Mouse (Mus musculus): Measurements from ENCODE around the gene Mrfap1.
"Not testable (repeated sequence)": the region's sequence is repeated elsewhere in the genome, so short reads cannot be mapped to it uniquely, and the experiment has no call there.

The Mrfap1 gene

DNA sequence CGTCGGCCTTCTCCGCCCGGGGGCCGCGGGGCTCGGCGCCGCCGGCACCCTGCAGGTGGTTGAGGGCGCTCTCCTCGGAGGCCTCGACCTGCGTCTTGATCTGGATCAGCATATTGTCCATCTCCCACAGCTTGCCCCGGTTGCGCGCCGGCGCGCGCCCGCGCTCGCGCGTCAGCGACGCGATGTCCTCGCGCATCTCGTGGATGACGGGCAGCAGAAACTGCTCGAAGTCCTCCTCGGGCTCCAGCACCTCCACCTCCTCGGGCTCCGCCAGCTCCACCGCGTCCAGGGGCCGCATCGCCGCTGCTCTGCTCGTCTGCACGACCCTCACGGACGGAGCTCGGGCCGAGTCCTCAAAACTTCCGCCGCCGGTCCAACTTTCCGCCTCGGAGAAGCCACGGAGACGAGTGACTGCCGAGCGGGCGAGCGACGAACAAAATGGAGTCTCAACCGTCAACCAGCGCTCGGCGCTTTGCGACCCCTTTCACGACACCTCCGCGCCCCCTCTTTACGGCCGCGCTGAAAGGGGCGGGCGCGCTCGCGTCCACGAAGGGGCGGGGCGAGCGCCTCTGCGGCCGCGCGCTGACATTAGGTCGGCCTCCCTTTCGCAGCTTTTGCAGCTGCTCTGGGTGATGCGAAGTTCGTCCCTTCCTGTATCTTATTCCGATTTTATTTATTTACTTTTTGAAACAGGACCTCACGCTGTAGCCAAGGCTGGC is at the start of gene Mrfap1:
Mrfap1 (minus strand) TSS at position 477 of the 719 bp plus-strand sequence.
- in situ Hi-C loops (cut with MboI; ENCODE audit: low sequenced_read_pairs), result not testable (repeated sequence)

DNA sequence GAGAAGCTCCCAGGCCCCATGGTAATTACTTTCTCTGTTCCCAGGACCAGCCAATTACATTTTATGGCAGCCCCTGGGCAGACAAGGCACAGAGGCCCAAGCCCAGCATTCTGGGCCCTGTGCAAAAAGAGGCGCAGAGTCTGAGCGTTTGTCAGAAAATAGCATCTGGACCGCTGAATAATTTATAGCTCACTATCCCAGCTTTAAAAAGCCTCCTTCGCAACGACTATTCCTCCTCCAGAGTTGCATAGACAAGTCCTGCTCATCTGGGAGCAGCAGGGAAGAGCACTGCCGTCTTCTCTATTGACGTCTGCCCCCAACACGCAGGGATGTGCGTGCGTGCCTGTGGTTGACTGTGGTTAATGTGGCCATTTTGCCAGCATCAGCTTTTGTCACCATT is 47.9 kb upstream of the Mrfap1 start:
- in situ Hi-C loops (cut with MboI; ENCODE audit: low sequenced_read_pairs), result loop anchor here (10.0 kb wide), 1 partner anchor 70 kb away; no protein-coding TSS in a partner anchor

DNA sequence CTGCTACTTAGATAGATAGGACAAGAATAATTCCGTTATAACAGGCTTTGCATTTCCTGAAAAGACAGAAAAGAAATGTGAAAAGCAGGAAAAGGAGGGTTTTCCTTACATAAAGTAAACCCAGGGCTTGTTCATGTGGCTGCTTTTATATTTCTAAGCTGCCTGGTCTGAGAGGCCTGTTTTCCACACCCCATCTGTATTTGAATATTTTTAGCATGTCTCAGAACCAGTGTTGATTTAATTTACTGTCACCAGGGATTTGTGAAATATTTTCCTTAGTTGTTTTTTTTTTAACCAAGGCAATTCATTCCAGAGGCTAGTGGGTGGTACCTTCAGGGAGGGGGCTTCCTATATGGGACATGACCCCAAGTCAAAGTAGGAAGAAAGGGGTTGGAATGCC is 45.1 kb upstream of the Mrfap1 start:
- in situ Hi-C loops (cut with MboI; ENCODE audit: low sequenced_read_pairs), result loop anchor here (10.0 kb wide), 1 partner anchor 73 kb away; no protein-coding TSS in a partner anchor

DNA sequence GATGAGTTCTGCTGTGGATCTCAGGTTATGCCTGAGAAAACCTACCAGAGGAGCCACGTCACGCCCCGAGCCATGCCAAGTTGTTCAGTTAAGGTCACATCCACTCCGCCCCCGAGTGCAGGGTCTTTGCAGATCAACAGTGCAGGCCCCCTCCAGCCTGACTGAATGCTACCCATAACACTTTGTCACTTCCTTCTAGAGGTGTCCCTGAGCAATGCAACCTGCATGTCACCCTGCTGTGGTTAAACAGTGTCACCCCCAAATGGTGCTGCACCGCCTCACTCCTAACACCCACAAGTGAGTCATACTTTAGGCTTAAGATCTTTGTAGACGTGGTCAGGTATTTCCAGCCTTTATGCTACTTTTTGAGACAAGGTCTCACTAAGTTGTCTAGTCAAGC is 43.5 kb upstream of the Mrfap1 start:
- in situ Hi-C loops (cut with MboI; ENCODE audit: low sequenced_read_pairs), result loop anchor here (10.0 kb wide), 1 partner anchor 75 kb away; no protein-coding TSS in a partner anchor

DNA sequence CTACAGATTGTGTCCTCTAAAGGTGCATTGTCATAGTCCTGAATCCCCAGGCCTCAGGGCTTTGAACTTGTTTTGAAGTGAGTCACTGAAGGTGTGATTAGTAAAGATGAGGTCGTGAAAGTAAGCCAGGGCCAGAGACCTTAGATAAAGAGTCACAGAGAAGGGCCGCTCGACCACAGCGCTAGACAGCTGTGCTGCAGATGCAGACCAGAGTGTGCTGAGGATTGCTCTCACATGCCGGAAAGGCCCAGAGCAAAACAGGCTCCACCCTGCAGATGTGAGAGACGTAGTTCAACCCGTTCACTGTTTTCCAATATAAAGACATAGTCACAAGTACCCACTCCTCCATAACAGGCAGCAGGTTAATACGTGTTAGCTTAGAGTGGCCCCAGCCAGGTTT is 43.0 kb upstream of the Mrfap1 start:
- in situ Hi-C loops (cut with MboI; ENCODE audit: low sequenced_read_pairs), result loop anchor here (10.0 kb wide), 1 partner anchor 75 kb away; no protein-coding TSS in a partner anchor

DNA sequence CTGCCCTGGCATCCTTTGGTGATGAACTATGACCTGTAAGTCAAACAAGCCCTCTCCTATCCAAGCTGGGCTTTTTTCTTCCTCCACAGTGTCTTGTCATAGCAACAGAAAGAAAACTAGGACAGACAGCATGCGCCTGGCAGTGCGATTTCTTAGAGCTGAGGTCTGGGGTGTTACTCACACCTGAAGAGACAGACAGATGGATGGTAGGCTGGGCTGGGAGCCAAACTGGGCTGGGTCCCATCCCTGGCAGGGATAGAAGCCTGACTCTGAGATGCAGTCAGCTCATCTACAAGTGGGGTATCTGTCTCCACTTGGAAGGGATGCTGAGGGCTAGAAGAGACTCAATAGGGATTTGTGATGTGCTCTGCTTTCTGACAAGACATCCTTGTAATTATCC is 42.5 kb upstream of the Mrfap1 start:
- in situ Hi-C loops (cut with MboI; ENCODE audit: low sequenced_read_pairs), result no loop called here

DNA sequence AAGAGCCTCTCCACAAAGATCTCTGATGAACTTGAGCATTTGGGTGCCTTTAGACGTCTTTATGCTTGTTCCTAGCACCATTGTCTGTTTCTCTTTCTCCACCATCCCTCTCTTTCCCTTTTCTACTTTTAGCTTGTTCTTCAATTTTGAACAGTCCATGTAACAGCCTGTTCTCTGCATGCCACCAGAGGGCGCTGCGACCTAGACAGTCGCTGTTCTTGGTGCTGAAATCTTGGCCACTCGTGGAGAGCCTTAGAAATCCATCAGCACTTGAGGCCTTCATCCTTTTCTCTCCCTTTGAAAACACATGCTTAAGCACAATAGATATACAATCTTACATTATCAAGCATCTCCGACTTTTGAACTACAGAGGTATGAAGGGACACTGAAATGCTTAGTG is 39.4 kb upstream of the Mrfap1 start:
- in situ Hi-C loops (cut with MboI; ENCODE audit: low sequenced_read_pairs), result no loop called here

DNA sequence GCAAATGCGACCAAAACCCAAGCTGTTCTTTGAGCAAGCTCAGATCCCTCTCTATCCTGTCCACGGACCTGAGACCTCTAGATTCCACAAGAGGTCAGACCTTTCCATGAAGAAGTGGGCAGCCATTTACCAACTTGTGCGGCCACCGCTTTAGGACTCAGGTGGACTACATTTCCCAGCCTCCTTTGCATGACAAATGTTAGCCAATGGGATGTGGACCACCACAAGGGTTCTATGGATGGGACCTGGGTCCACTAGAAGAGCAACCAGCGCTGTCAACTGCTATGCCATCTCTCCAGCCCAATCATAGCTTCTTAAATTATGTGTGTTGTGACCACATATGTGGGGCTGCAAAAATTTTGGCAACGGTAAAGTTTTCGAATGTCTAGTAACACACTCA is 34.7 kb upstream of the Mrfap1 start:
- in situ Hi-C loops (cut with MboI; ENCODE audit: low sequenced_read_pairs), result no loop called here

DNA sequence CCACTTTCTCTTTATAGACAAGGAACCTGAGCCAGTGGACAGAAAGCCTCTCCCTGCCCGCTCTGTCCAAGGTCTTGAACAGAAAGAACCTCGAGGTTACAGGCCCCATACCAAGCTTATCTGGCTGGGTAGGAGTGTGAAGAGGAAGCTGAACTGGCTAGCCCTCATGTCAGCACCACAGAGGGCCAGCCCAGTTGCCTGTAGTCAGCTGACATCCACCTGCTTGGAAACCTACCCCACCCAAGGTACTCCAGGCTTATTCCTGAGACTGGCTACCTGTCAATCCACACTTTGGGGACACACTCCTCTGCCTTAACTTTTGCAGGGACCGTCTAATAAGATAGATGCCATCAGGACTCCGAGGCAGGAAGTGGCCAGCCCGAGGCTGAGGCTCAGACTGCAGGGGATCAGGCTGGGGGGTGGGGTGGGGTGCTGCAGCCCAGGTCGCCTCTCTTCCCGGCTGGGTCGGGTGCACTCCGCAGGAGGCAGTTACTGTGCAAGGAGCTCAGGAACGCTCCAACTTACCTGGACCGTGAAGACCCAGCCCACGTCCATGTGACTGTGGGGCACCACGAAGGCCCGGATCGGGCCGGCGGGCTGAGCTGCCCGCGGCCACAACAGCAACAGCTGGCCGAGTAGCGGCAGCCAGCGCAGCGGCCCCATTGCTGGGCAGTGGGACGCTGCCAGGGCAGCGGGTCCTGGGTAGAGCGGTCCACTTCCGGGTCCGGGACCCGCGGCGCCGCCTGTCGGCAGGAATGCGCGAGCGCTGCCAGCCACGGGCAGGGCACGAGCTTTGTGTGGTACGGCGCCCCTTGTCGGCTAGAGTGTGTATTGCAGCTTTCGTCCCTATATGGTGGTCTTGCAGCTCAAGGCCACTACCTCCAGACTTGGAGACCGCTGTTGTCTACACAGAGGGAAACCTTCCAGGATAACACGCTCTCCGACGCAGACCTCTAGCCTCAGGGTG is 33.6 kb upstream of the Mrfap1 start, which contains the start of gene Man2b2:
Man2b2 (minus strand) TSS at position 741 of the 967 bp plus-strand sequence.
- in situ Hi-C loops (cut with MboI; ENCODE audit: low sequenced_read_pairs), result no loop called here

DNA sequence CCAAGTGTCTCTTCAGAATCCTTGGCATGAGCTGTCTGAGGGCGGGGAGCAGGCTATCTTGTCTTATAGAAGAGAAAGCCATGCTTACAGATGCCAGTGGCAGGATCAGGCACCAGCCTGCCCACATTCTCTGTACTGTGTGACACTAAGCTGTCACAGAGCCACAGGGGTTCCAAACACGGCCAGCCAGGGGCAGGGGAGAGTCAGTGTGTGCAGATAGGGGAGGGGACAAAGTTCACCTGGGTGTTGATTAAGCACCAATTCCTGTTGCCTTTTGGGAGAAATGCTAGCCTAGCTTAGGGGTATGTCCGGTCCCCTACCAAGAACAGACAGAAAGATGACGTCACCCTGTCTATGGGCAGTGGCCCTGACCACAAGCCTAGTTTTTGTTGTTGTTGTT is 32.5 kb upstream of the Mrfap1 start:
- in situ Hi-C loops (cut with MboI; ENCODE audit: low sequenced_read_pairs), result no loop called here

DNA sequence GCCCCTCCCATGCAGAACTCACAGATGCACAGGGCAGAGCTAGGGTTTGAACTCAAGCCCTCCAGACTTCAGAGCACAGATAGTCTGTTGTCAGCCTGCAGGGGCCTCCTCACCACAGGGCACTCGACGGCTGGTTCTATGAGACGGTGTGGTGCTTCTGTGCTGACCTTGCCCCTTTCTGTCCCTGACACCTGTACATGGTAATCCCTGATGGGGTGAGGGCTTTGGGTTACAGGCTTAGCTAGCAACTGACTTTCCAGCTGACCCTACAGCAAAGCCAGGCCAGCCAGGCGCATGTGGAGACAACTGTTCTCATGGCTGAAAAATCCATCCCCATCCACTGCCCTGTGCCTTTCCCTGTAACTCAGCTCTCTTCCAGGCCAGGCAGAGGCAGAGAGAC is 26.3 kb upstream of the Mrfap1 start:
- in situ Hi-C loops (cut with MboI; ENCODE audit: low sequenced_read_pairs), result no loop called here

DNA sequence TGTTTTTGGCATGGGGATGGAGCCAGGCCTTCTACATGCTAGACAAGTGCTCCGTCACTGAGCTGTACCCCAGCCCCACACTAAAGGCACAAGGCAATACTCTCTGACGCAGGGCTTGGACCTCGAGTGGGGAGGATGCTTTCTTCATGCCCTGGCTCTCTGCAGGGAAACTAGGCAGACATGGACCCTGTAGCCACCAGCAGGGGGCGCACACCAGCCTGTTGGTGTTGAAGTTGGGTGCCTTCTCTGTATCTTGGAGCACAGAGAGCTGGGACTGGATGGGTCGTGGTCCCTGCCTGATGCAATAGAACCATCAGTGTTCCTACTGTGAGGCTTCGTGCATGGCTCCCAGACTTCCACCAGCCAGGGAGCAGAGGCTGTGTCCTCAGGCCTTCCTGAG is 23.6 kb upstream of the Mrfap1 start:
- in situ Hi-C loops (cut with MboI; ENCODE audit: low sequenced_read_pairs), result no loop called here

DNA sequence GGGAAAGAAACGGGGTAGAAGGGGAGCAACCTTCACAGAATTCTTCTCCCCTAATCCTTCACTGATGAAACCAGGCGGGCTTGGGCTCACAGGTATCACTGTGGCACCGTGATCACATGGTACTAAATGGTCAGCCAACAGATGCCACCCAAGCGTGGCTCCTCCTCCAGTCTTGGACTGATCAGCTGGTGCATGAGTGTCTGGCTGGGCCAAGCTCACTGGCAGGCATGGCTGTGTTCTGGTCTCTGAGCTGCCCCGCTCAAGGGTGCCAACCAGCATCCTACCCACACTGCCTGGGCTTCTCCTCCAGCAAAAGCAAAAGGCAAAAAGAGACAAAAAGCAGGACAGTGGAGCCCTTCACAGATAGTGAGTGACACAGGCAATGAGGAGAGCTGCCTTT is 23.2 kb upstream of the Mrfap1 start:
- in situ Hi-C loops (cut with MboI; ENCODE audit: low sequenced_read_pairs), result no loop called here

DNA sequence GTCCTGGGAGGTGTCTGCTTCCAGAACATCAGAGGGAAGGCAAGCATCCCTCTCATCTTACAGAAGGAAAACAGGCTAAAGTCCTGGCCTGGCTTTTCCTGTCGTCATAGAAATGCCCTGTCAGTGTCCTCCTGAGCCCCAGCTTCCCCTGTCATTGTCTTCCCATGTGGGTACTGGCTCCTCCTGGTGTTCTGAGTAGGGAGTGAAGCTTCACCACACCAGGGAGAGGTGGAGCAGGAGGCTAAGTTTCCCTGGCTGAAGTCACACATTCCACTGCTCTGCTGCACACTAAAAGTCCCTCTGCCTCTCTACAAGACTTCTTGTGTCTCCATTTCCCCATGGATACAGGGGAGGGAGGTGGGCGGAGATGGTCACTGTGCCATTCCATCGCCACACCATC is 21.2 kb upstream of the Mrfap1 start:
- in situ Hi-C loops (cut with MboI; ENCODE audit: low sequenced_read_pairs), result no loop called here

DNA sequence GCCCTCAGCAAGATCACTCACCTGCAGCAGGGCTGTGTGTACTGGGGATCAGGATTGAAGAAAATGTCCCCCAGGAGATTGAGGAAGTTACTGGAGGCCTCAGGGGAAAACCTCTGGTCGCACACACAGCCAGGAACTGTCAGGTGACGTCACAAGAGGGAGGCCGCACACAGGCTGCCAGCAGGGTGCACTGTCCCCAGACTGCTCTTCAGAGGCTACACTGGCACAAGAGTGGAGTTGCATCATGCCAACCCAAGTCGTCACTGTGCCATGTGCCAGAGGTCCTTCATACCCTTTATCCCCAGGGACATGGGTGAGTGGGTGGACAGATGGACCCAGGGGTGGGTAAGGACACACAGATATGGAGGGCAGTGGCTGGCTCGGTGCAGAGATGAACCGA is 18.0 kb upstream of the Mrfap1 start:
- in situ Hi-C loops (cut with MboI; ENCODE audit: low sequenced_read_pairs), result no loop called here

DNA sequence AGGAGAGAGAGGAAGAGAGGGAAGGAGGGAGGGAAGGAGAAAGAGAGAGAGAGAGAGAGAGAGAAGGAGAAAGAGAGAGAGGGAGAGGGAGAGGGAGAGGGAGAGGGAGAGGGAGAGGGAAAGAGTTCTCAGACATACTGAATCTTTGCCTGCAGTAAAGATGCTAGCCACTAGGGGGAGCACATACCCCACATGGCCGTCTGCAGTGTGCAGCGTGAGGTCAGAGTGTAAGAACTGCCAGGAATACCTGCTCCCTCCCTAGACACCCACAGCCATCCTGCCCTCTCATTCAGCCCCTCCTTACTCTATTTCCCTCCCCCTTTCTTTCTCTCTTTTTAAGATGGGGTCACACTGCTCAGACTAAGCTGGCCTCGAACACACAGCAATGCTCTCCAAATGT is 14.8 kb upstream of the Mrfap1 start:
- in situ Hi-C loops (cut with MboI; ENCODE audit: low sequenced_read_pairs), result no loop called here

DNA sequence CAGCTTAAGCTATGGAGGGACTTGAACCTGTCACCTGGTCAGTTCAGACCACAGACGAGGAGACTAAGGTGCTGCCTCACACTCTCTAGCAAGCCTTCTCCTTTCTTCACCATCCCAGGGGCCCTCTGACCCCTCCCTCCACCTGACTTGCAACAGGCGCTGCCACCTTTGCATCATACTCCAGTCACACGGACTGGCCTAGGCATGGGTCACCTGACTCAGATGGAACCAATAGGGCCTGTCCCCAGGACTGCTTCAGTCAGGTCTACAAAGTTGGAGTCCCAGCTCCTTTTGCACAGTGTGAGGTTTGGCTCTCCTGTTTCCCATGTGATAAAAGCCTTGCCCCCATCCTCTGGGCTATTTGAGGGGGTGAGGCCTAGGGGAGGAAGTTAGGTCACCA is 14.1 kb upstream of the Mrfap1 start:
- in situ Hi-C loops (cut with MboI; ENCODE audit: low sequenced_read_pairs), result no loop called here

DNA sequence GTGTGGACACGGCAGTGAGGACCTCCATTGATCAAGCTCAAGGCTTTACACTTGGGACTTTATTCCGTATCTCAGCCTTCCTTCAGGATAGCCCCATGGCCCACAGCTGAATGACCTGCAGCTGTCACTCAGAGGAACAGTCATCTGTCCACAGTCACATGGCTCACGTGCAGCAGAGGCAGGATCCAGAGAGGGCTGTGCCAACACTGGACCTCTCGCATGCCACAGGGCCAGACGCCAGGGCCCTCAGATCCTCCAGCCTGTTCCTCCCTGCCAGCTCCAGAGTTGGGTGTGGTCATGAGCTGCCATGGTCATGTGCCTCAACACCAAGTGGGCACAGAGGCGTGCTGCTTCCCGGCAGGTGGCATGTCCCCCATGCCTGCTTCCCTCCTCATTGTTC is 12.6 kb upstream of the Mrfap1 start:
- in situ Hi-C loops (cut with MboI; ENCODE audit: low sequenced_read_pairs), result no loop called here

DNA sequence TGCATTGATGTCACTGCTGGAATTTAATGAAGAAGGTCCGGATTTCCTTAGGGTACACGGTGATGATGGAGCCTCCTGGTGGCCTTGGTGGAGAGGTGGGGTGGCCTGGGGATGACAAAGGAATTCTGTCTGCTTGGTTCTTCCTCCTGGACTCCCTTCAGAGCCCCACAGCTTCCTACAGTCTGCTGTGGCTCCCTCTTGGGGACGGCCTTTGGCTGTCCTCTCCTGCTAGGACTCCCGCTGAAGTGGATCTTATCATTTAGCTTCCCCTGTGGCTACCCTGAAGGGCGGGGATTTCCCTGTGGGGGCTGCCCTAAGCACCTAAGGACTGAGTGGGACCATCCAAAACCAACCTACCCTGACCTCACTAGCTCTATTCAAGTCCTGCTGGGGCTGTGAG is 10.5 kb upstream of the Mrfap1 start:
- in situ Hi-C loops (cut with MboI; ENCODE audit: low sequenced_read_pairs), result no loop called here

DNA sequence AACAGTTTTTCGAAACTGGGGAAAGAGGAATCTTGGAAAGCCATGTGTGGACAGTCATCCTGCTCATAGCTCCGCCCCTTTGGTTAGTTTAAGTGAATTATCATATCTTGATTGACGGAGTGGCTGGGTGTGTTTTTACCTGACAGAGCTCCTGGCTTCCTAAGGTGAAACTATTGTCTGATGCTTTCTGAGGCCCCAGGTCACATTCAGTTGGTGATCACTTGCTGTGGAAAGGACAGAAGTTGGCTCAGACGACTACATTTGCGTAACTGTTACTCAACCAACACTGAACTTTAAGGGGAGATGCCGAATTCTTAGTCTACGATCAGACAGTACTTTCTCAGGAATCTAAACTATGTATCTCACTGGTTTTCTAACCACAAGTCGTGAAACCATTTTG is 719 bp upstream of the Mrfap1 start:
- in situ Hi-C loops (cut with MboI; ENCODE audit: low sequenced_read_pairs), result no loop called here

DNA sequence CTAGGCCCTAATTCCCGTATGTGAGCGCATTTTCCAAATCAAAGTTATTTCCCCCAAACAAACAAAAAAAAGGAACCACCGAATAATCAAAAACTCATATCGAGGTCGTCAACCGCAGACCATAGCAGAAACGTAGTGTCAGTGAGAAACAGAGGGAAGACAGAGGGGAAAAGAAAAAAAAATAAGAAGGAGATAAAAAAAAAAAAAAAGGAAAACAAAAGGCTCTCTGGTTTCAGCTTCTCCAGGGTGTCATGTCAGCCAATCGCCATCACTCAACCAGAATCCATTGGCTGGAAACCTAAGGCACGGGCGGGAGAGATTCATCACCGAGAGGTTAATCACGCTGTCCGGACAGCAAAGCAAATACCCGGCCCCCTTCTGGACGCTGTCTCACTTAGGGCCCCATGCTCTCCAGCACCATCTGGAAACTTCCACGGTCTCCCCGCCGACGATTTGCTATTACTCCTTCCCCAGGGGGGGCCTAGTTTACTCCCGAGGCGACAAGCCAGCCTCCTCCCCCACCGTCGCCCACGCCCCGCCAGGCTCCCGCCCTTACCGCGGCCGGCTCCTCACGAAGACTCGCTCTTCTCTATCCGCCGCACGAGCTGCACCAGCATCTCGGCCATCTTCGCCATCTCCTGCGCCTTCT is 801 bp downstream of the Mrfap1 start:
- in situ Hi-C loops (cut with MboI; ENCODE audit: low sequenced_read_pairs), result not testable (repeated sequence)

Data from CH12F3 (cell line).